Mouse (Mus musculus) left cerebral cortex, postnatal 25 days (tissue): Measurements from ENCODE around the gene Ms4a7. TPM values are rescaled to one million over a fixed set of nuclear protein-coding genes. Genes with fewer than 3 reads are reported as not detected.

Experiments
- DNase-seq, 2 experiments: peaks; one replicate each; pipeline ENCODE4 v3.0.0; 2022; ENCODE audit warnings: low spot score in 2 of 2, mixed read lengths in 1 of 2
- intact Hi-C: fragments of 180-260 bp; cut with DNase I; formaldehyde crosslinking; loops from one replicate; pipeline ENCODE4 v1.15.1; 2025
- total RNA-seq, 2 experiments: library from RNA; stranded (reverse); gene quantifications; 2 replicates each; pipeline ENCODE4 v1.2.3; 2021

Ms4a7 gene
- total RNA-seq, 2 experiments from 2014 or later = 0.34 to 0.53 TPM

DNA sequence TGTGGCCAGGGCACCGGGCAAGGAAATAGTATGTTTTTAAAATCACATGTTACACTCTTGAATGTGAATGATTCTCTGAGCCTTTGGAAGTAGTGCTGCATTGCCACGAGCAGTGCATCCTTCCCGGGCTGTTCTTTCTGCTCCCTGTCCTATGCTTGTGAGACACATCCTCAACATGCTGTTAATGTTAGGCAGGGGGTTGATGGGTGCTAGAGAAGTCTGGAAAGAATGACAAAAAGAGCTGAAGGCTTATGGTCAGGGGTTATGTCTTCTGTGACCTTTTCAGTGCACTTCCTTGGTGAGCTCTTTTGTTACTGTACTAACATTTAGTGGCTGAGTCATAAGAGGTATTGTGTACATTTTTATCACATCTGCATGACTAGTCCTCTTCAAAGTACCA is 55.7 kb downstream of the Ms4a7 start:
- no peak for DNase-seq
- intact Hi-C loops = no loop called here

DNA sequence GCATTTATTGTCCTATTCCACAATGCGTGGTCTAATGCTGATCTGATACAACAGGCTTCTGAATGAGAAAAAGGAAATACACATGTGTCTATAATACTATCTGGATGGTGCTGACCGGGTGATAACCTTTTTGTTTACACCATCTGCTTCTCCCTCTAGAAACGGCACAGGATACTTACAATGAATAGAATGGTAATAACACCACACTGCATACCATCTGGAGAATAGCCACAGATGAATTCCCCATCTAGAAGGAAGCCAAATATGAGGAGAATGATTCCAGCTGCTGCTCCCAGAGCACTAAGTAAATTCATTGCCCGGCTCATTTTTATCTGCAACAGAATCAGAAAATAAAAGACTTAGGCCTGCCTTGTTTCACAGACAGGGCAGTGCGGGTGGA is 59.5 kb downstream of the Ms4a7 start:
- intact Hi-C loops = no loop called here
- DNase-seq = no peak

Other genes with a start within 250 kb of the Ms4a7 start
- gene 1700017D01Rik, start 205.3 kb downstream of the Ms4a7 start, total RNA-seq = not detected
- gene 1700025F22Rik, start 170.8 kb downstream of the Ms4a7 start, total RNA-seq = not detected
- not detected for gene Ms4a13, start 139.4 kb downstream of the Ms4a7 start, total RNA-seq
- not detected for gene Ms4a12, start 103.7 kb downstream of the Ms4a7 start, total RNA-seq
- not detected for gene Ms4a1, start 69.9 kb downstream of the Ms4a7 start, total RNA-seq
- not detected for gene Ms4a5, start 52.3 kb downstream of the Ms4a7 start, total RNA-seq
- not detected for gene Ms4a14, start 21.7 kb downstream of the Ms4a7 start, total RNA-seq
- gene Ms4a4a, start 39.4 kb upstream of the Ms4a7 start, total RNA-seq = 1 to 10 TPM in 1 of 2 experiments, under 1 TPM in 1; 0.69 to 1.2 TPM
- not detected for gene Ms4a4c, start 68.6 kb upstream of the Ms4a7 start, total RNA-seq
- gene Ms4a4b, start 107.4 kb upstream of the Ms4a7 start, total RNA-seq = under 1 TPM in 1 of 2 experiments, not detected in 1; 0.57 TPM
- 1 to 10 TPM; 1.5 to 1.7 TPM for gene Ms4a6c, start 133.2 kb upstream of the Ms4a7 start, total RNA-seq
- under 1 TPM; 0.30 to 0.39 TPM for gene Gm8369, start 149.8 kb upstream of the Ms4a7 start, total RNA-seq
- 1 to 10 TPM in 1 of 2 experiments, under 1 TPM in 1; 0.96 to 2.0 TPM for gene Ms4a6b, start 180.4 kb upstream of the Ms4a7 start, total RNA-seq
- not detected for gene Ms4a4d, start 200.7 kb upstream of the Ms4a7 start, total RNA-seq